Mouse (Mus musculus): ENCODE results near the gene Blnk.

The Blnk gene

DNA sequence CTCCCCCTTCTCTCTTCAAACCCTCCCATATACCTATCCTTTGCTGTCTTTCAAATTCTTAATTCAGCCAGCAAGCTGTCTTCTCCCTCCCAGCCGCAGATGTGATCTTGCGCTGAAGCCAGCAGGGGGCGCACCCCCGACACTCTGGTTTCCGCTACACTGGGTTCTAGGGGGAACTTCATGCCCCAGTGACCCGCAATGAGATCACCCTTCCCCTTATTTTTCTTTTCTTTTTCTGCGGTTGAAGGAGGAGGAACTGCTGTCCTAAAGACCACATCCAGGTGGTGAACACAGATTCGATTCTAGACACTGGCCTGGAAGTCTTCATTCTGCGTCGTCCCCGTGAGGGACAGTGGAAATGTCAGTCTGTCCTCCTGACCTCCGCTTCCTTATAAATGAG lies 31.3 kb downstream of the Blnk start:
- peak; percentile 82 for DNase-seq

DNA sequence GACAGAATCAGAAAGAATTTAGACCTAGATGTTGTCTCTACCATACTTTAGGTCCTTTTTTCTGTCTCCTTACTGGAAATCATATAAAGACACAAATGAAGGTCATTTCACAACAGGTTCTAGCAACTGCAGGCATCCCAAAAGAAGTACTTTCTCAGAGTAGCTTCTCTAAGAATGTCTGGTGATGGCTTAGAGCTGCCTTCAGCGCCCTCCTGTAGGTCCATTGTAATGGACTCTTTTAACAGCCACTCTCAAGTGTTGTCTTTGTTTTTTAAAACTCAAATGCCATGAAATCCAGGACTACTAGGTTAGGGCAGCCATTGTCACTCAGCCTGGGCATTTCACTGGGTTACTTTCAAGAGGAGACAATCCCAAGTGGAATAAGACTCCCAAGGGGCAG lies 35.4 kb downstream of the Blnk start:
- no peak for DNase-seq

GRCm38 (mm10) chr19:40946937-40947577 lies 47.3 kb downstream of the Blnk start:
- DNase-seq, result no peak

- no peak for DNase-seq
Observed at GRCm38 (mm10) chr19:40943552-40943951, 50.8 kb downstream of the Blnk start.

DNA sequence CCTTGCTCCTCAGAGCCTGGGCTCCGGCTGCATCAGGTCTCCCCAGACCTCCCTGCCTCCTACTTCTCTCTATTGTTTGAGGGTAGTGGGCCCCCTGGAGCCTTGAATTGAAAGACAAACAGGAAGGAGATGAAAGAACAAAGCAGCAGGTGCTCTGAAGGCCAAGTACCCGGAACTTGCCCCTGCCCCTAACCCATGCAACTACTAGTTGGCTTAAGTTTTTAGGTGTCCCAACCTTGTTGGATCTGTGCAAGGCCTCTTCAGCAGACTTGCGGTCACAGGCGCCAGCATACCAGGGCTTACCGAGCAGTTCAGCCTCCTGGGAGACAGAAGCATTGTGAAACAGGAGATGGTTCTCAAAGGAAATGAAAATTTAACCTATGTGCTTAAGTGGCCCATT lies 58.3 kb downstream of the Blnk start:
- peak; percentile 66 for DNase-seq

GRCm38 (mm10) chr19:40935376-40935775 lies 59.0 kb downstream of the Blnk start:
- no peak for DNase-seq

DNA sequence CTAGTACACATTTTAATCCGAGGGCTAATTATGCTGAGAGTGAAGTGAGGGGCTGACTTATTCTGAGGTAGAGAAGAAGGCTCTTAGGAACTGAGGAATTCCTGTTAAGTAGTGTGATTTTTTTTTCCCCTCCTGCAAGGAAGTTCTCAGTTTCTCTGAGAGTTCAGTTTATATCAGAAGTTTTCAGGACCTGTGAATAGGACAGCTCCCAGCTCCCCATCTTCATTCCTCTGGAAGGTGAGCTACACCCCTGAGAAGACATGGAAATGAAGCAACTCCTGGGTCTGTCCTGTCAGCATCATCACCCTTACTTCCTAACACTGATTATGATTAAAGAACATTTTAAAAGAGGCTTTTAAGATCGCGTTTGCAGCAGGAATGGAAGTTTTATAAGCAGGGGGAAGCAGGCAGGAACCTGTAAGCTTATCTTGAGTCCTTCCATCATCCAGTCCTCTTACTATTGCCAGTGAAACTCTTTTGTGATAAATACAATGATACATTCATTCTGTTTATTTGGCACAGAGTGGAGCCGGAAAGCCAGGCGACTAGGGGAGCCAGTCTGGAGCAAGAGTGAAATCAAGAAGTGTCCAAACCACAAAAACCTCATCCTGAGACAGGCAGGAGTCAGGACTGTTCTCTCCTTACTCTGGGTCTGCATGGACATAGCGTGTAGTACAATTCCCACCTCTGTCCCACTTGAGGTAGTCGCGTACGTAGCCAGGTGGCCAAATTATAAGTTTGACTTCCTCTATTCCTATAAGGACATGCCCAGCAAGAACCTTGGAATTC lies 62.6 kb downstream of the Blnk start:
- DNase-seq, result no peak

- DNase-seq, result no peak
Observed at GRCm38 (mm10) chr19:40895393-40895703, 99.0 kb downstream of the Blnk start.

DNA sequence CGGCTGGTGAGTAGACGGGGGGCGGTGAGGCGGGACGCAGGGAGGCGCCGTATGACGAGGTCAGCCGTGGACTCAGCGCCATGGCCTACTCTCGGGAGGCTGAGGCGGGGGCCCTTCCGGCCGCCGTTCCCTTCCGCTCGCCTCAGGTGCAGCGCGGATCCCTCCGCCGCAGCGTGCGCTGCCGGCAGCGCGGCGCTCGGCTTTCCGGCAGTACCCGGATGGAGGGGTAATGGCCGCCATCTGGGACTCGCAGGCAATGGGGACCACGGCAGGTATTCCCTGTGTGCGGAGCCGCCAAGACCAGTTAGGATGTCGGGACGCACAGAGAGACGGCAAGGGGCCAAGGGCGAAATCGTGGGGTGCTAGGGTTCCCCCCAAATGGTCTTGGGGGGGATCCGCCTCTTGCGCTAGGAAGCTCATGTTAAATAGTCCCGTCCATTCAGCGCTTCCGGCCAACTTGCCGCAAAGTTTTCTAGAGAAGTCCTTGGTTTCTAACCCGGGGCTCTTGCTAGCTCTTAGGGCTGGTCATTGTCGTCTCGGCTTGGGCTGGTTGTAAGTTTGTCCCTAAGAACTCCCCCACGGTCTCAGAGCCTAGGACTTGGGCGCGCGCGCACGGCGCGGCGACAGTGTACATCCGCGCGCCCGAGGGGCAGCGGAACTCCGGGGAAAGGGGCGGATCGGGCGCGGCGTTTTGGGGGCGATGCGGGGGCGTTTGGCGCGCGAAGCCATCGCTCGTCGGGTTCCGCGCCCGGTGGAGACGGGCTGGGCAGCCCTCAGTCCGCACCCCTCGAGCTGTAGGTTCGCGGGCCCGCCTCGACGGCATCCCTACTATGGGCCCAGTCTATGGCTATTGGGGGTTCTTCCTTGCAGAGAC lies 99.6 kb downstream of the Blnk start, which contains the start of gene Zfp518a:
Gene Zfp518a (plus strand): TSS at position 187 of the 874 bp plus-strand sequence.
- peak; percentile 91 for DNase-seq

- DNase-seq, result no peak
Observed at GRCm38 (mm10) chr19:40894071-40894506, 100.2 kb downstream of the Blnk start.

DNA sequence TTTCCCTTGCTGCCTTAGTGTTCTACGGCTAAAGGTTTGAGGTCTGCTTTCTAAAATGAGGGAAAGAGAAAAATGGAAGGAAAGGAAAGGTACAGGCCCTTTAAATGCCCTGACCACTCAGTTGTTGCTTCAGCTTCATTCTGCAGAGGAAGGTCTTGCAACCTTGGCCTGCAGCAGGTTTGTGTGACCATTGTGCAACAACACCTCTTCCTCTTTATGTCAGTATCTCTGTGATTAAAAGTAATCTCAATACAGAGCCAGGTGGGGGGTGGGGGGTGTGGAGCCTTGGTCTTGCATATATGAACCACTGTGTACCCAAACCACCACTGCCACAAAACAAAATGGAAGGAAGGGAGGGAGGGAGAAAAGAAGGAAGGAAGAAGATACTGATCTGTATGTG lies 105.4 kb downstream of the Blnk start:
- DNase-seq, result no peak

DNA sequence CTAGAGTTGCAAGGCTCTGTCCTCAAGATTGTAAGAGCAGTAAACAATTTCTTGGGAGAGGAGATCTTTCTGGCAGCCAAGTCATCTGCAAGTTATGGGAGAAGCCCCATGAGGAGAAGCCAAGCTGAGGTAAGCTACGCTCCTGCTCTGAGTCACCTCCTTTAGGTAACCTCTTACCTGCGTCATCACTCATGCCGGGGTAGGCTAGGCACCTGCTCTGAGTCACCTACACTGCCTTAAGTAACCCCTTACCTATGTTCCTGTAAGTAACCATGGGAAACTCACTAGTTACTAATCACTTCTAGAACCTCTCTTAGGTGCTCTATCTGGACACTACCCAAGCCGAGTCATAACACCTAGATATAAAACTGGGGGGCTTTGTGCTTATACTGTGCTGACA lies 112.6 kb downstream of the Blnk start:
- no peak for DNase-seq
